Mouse (Mus musculus) kidney, adult 2 months (tissue): ENCODE measurements around the gene Chd3.

Experiments used
- CTCF ChIP-seq: fragments of 200-500 bp; conservative IDR thresholded peaks from 2 replicates; pipeline ENCODE4 v1.5.1; 2011; ENCODE audit warnings: low read depth, mild to moderate bottlenecking, control low read depth, low read length, moderate library complexity, mixed read lengths; ENCODE audit not compliant: insufficient read depth, insufficient read length
- POLR2A ChIP-seq: fragments of 200-500 bp; IDR thresholded peaks from one replicate; pipeline ENCODE4 v1.6.1; 2011; ENCODE audit warnings: low read depth, low read length, control low read depth

- TF ChIP-seq CTCF (no peak), POLR2A (no peak)
Observed at GRCm38 (mm10) chr11:69373223-69373965, 4.2 kb upstream of the Chd3 start.
